Mouse (Mus musculus) gastrocnemius, adult 8-10 months (tissue): ENCODE measurements around the gene Dvl2. TPM values are rescaled to one million over a fixed set of nuclear protein-coding genes. Genes with fewer than 3 reads are reported as not detected.
A peak's percentile ranks its signal among the peaks of the same experiment; 100 is the strongest.
"Not testable (repeated sequence)": the region's sequence is repeated elsewhere in the genome, so short reads cannot be mapped to it uniquely, and the experiment has no call there.

Source experiments
- DNase-seq, 2 experiments: peaks; one replicate each; pipeline ENCODE4 v3.0.0; 2022; ENCODE audit warnings: low spot score in 2 of 2
- total RNA-seq, 4 experiments: library from RNA; stranded (reverse); gene quantifications; 2 replicates each; pipeline ENCODE4 v1.2.4; 2022

Gene Dvl2
- total RNA-seq, result 1 to 10 TPM; 3.8 to 5.2 (median 4.5) TPM

- DNase-seq, result peak; percentile 75 to 86
These were observed at the start of gene Dvl2 for GRCm38 (mm10) chr11:70000396-70000898. Gene Dvl2 (plus strand): TSS chr11:70000595.

- DNase-seq, result no peak
These were observed 49.5 kb upstream of the Dvl2 start for GRCm38 (mm10) chr11:69950807-69951459.

- DNase-seq, result no peak
These were observed 48.1 kb upstream of the Dvl2 start for GRCm38 (mm10) chr11:69952274-69952673.

- DNase-seq, result no peak
These were observed 47.0 kb upstream of the Dvl2 start for GRCm38 (mm10) chr11:69953267-69953915.

GRCm38 (mm10) chr11:69955618-69956017 lies 44.8 kb upstream of the Dvl2 start:
- not testable (repeated sequence) for DNase-seq

GRCm38 (mm10) chr11:69956218-69956617 lies 44.2 kb upstream of the Dvl2 start:
- no peak for DNase-seq

GRCm38 (mm10) chr11:69960616-69961015 lies 39.8 kb upstream of the Dvl2 start:
- no peak for DNase-seq

GRCm38 (mm10) chr11:69961841-69962240 lies 38.6 kb upstream of the Dvl2 start:
- DNase-seq, result no peak

- no peak for DNase-seq
These were observed 35.6 kb upstream of the Dvl2 start, which contains the start of gene Cldn7 for GRCm38 (mm10) chr11:69964650-69965270. Gene Cldn7 (plus strand): TSS chr11:69964779.

GRCm38 (mm10) chr11:69965271-69966005 lies 35.0 kb upstream of the Dvl2 start:
- DNase-seq, result no peak

GRCm38 (mm10) chr11:69966006-69966859 lies 34.2 kb upstream of the Dvl2 start:
- DNase-seq, result no peak

GRCm38 (mm10) chr11:69966860-69967517 lies 33.4 kb upstream of the Dvl2 start:
- no peak for DNase-seq

GRCm38 (mm10) chr11:69968793-69969192 lies 31.6 kb upstream of the Dvl2 start:
- DNase-seq, result no peak

GRCm38 (mm10) chr11:69970222-69970621 lies 30.2 kb upstream of the Dvl2 start:
- DNase-seq, result no peak

GRCm38 (mm10) chr11:69970775-69971174 lies 29.6 kb upstream of the Dvl2 start:
- no peak for DNase-seq

- no peak for DNase-seq
These were observed 25.5 kb upstream of the Dvl2 start for GRCm38 (mm10) chr11:69974907-69975306.

- no peak for DNase-seq
These were observed 24.1 kb upstream of the Dvl2 start for GRCm38 (mm10) chr11:69976271-69976670.

GRCm38 (mm10) chr11:69979827-69980195 lies 20.6 kb upstream of the Dvl2 start:
- no peak for DNase-seq

GRCm38 (mm10) chr11:69980196-69981140 lies 19.9 kb upstream of the Dvl2 start:
- peak; percentile 96 to 98 for DNase-seq
